Mouse (Mus musculus) cerebellum, postnatal 36 days (tissue): ENCODE data around the gene Tcf7l2.
A peak's percentile ranks its signal among the peaks of the same experiment; 100 is the strongest.

Experiments used
- DNase-seq, 2 experiments: peaks; one replicate each; pipeline ENCODE4 v3.0.0; 2021 to 2022; ENCODE audit warnings: mixed read lengths in 2 of 2

Gene Tcf7l2

GRCm38 (mm10) chr19:55914614-55915211, 173.1 kb downstream of the Tcf7l2 start:
- no peak for DNase-seq

- no peak for DNase-seq
Observed at GRCm38 (mm10) chr19:55915506-55915905, 173.9 kb downstream of the Tcf7l2 start.

- no peak for DNase-seq
Observed at GRCm38 (mm10) chr19:55916211-55916610, 174.6 kb downstream of the Tcf7l2 start.

GRCm38 (mm10) chr19:55923789-55924426, 182.3 kb downstream of the Tcf7l2 start:
- DNase-seq, result no peak

GRCm38 (mm10) chr19:55924800-55925199, 183.2 kb downstream of the Tcf7l2 start:
- no peak for DNase-seq

- no peak for DNase-seq
Observed at GRCm38 (mm10) chr19:55925425-55925803, 183.8 kb downstream of the Tcf7l2 start.

GRCm38 (mm10) chr19:55925804-55926521, 184.3 kb downstream of the Tcf7l2 start:
- no peak for DNase-seq

- DNase-seq, result no peak
Observed at GRCm38 (mm10) chr19:55926858-55927673, 185.4 kb downstream of the Tcf7l2 start.

- DNase-seq, result no peak
Observed at GRCm38 (mm10) chr19:55927674-55928061, 186.0 kb downstream of the Tcf7l2 start.

GRCm38 (mm10) chr19:55928674-55929073, 187.1 kb downstream of the Tcf7l2 start:
- no peak for DNase-seq

- no peak for DNase-seq
Observed at GRCm38 (mm10) chr19:55931642-55932041, 190.0 kb downstream of the Tcf7l2 start.

- no peak for DNase-seq
Observed at GRCm38 (mm10) chr19:55933947-55934729, 192.5 kb downstream of the Tcf7l2 start.

- DNase-seq, result no peak
Observed at GRCm38 (mm10) chr19:55934730-55935003, 193.0 kb downstream of the Tcf7l2 start.

GRCm38 (mm10) chr19:55937026-55937425, 195.4 kb downstream of the Tcf7l2 start:
- no peak for DNase-seq

- DNase-seq, result no peak
Observed at GRCm38 (mm10) chr19:55938254-55939046, 196.8 kb downstream of the Tcf7l2 start.

GRCm38 (mm10) chr19:55939090-55939489, 197.5 kb downstream of the Tcf7l2 start:
- DNase-seq, result no peak

GRCm38 (mm10) chr19:55939719-55940118, 198.1 kb downstream of the Tcf7l2 start:
- no peak for DNase-seq

GRCm38 (mm10) chr19:55940538-55941252, 199.1 kb downstream of the Tcf7l2 start:
- no peak for DNase-seq

GRCm38 (mm10) chr19:55941253-55942125, 199.9 kb downstream of the Tcf7l2 start:
- no peak for DNase-seq

- DNase-seq, result peak in 1 of 2 experiments; percentile 25
Observed at GRCm38 (mm10) chr19:55951397-55951796, 209.8 kb downstream of the Tcf7l2 start.
